Mouse (Mus musculus) splenic B cell, adult 2 months (primary cell): ENCODE results near the gene Eif2b3.

Experiments used
- DNase-seq: peaks from one replicate; pipeline ENCODE4 v3.0.0-alpha.2; 2011; ENCODE audit warnings: low read depth, low spot score
- H3K27me3 ChIP-seq: 2 replicates; pipeline ENCODE4 v1.6.1; 2012; ENCODE audit warnings: mild to moderate bottlenecking, low read length, moderate library complexity, mixed read lengths; ENCODE audit not compliant: control insufficient read depth, poor library complexity, insufficient read depth, severe bottlenecking
- H3K36me3 ChIP-seq: 2 replicates; pipeline ENCODE4 v1.6.1; 2012; ENCODE audit warnings: mild to moderate bottlenecking, low read length, moderate library complexity, mixed read lengths; ENCODE audit not compliant: control insufficient read depth, poor library complexity, insufficient read depth, severe bottlenecking

Gene Eif2b3

DNA sequence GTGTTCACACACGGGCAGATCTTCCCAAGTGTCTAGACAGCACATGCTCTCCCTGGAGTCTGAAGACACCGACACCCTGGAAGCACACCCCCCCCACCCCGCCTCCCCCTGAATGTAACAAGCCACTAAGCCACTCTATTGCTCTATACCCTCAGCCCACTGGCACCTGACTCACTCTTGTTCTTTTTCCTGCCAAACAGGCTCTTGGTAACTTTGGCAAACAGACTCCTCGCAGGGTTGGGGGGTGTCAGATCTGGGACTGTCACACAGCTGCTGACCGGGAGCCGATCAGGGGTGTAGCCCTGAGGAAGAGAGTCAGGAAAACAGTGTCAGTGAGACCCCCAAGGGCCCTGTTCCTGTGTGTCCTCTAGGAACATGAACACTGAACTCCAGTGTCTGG, 112.0 kb downstream of the Eif2b3 start:
- Histone ChIP-seq H3K36me3 (no peaks in the 10 kb centered on the region), H3K27me3 (no peaks in the 10 kb centered on the region)
- DNase-seq = no peak

DNA sequence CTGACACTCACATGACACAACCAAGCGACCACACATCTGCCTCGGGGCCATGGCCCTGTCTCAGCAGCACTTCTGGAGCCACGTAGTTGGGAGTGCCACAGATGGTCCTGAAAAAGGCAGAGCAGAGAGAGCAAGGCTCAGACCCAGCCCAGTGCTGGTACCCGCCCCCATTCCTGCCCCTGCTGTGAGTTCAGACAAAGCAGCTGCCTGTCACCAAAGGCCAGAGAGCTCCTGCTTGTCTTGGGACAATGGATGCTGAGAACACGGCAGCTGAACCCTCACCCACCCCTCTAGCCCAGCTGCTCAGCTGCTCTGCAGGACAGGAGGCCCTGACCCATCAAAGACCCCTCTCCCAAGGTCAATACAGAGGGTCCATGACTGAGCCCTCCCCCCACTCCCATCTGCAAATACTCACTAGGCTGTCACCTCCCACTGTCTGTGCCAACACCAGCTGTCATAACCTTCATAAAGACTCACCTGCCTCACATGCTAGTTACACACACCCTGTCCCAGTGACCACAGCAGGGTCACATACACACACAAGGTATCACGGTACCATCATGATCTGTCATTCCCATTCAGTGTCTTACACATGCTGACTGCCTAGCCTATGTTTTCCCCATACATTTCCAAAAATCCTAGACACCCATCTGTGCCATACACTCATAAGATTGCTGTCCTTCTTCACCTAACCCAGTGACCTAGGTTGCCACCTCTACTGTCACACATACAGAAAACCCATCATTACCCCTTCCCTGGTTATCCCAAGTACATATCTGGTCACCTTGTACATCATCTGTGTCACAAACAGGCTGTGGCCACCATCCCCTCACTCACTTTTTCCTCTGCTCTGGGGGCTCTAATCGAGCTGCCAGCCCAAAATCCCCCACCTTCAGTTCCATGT, 112.9 kb downstream of the Eif2b3 start:
- no peak for DNase-seq
- no peaks in the 10 kb centered on the region for H3K27me3 ChIP-seq
- no peaks in the 10 kb centered on the region for H3K36me3 ChIP-seq

DNA sequence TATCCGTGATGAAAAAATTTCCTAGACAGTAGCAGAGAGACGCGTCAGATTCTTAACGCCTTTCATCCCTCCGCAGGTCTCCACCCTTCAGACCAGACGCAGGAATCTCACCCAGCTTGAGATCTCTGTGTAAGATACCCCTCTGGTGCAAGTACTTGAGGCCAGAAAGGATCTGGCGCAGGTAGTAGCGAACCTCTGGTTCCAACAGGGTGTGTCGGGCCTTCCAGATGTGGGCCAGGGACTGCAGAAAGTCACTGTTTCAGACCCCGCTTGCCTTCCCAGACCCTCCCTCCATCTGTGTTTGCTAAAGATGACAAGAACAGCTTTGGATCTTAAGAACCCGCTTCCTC, 113.6 kb downstream of the Eif2b3 start:
- Histone ChIP-seq H3K27me3 (no peaks in the 10 kb centered on the region), H3K36me3 (no peaks in the 10 kb centered on the region)
- no peak for DNase-seq

DNA sequence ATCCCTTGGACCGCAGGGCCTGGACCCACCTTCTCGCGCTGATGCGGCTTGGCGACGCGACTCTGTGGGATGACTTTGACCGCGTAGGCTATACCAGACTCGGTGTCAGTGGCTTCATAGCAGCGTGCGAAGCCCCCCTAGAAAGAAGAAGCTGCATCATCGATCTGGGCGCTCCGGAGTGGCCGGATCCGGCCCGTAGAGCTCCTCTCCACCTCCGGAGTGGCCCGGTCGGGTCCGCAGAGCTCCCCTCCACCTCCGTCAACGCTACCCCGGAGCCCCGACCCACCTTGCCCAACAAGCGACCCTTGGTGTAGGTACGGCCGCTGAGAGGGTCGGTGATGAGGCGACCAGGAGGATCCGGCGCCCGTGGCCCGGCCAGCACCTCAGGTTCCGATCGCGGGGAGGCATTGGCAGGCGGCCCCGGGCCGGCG, 114.2 kb downstream of the Eif2b3 start:
- H3K27me3 ChIP-seq = no peaks in the 10 kb centered on the region
- DNase-seq = no peak
- no peaks in the 10 kb centered on the region for H3K36me3 ChIP-seq

DNA sequence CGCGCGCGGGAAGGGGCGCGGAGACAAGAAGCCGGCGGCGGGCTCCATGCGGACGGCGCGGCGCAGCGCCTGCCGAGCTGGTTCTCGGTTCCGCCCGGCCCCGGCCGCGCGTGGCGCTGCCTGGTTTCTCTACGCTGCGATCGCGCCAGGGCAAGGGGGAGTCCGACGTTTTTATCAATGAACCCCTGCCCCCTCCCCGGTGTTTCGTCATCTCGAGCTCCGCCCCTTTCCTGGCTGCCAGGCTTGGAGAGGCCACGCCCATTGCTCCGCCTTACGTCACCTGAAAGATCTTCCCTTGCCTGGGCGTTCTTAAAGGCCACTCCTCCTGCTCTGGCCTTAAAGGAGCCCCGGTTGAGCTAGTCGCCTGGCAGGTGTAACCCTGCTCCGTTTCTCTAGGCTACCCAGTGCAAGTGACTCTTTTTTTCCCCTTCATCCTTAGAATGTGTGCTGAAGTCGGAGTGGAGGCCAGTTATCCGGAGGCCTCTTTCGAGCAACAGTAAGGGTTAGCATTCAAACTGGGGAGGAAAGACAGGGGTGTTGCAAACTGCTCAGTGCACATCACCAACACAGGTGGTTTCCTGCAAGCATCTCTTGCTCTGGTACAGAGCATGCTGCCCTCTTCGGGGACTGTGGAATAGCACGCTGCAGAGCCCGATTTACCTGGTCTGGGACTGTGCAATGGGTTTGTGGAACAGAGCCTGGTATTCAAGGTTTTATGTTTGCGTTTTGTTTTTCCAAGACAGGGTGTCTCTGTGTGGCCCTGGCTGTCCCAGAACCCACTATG, 114.8 kb downstream of the Eif2b3 start, which contains the start of gene Plk3:
Gene Plk3, minus strand, starts transcription at position 147 of the 784 bp plus-strand sequence.
- peak; percentile 99 for DNase-seq
- no peaks in the 10 kb centered on the region for H3K27me3 ChIP-seq
- no peaks in the 10 kb centered on the region for H3K36me3 ChIP-seq

DNA sequence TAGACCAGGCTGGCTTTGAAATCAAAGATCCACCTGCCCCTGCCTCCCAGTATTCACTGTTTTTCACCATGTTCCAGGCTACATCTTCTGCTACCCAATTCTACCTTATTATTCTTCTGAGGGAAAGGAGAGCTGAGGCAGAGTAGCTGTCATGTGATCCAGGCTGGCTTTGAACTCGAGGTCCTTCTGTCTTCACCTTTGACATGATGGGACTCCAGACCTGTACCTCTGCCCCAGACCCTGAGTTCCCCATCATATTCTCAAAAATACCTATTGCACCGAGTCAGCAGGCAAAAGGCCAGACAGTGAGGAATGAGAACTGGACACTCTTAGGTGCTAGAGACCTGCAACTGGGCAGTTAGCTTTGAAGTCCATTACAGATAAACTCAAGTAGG, 115.4 kb downstream of the Eif2b3 start:
- Histone ChIP-seq H3K36me3 (no peaks in the 10 kb centered on the region), H3K27me3 (no peaks in the 10 kb centered on the region)
- DNase-seq = no peak

DNA sequence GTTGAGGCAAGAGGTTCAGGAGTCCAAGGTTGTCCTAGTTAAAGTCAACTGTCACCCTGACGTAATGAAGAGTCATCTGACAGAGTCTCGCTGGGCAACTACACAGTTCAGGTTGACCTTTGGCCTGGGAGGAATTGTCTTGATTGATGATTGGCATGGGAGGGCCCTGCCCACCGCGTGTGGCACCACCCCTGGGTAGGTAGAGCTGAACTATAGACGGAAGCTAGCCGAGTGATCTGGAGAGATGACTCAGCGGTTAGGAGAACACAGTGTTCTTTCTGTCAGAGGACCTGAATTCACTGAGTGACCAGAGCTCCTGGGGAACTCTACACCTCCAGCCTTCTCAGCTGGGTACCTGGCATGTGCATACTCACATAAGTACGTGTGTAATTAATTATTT, 116.8 kb downstream of the Eif2b3 start:
- no peaks in the 10 kb centered on the region for H3K27me3 ChIP-seq
- H3K36me3 ChIP-seq = no peaks in the 10 kb centered on the region
- DNase-seq = no peak
